Mouse (Mus musculus) limb, embryonic 12.5 days (tissue): Measurements from ENCODE around the gene Il1r1. TPM values are rescaled to one million over a fixed set of nuclear protein-coding genes. Genes with fewer than 3 reads are reported as not detected.

Experiments
- polyA plus RNA-seq: library from polyadenylated mRNA; unstranded; fragments of >200 nt; fragmentation: Nextera tagmentation; extraction: Ambion mirVana; gene quantifications from 2 replicates; pipeline ENCODE4 v1.2.1, GENCODE M21; 2016

The Il1r1 gene
- polyA plus RNA-seq, 1 experiment from 2014 or later = 4.1 TPM

Other genes starting within 250 kb of the Il1r1 start
- gene Il1r2, start 151.0 kb upstream of the Il1r1 start, polyA plus RNA-seq = 0.50 and 0.63 TPM in 2 replicates
- gene Il1rl2, start 99.5 kb downstream of the Il1r1 start, polyA plus RNA-seq = 2.3 and 2.4 TPM in 2 replicates
- gene Il1rl1, start 204.5 kb downstream of the Il1r1 start, polyA plus RNA-seq = 0.24 and 0.27 TPM in 2 replicates
- not detected in 2 replicates for gene Il18r1, start 240.5 kb downstream of the Il1r1 start, polyA plus RNA-seq